Mouse (Mus musculus) embryonic fibroblast, embryonic 13.5 days (primary cell): Measurements from ENCODE around the gene Caskin2.

Experiments used
- CTCF ChIP-seq: IDR thresholded peaks from 2 replicates; pipeline ENCODE4 v1.5.1; 2011; ENCODE audit warnings: mild to moderate bottlenecking, control low read depth, low read length, moderate library complexity, borderline replicate concordance; ENCODE audit not compliant: insufficient read depth
- POLR2A ChIP-seq: IDR thresholded peaks from 2 replicates; pipeline ENCODE4 v1.6.1; 2011; ENCODE audit warnings: low read depth, mild to moderate bottlenecking, control low read depth, low read length, moderate library complexity

GRCm38 (mm10) chr11:115824813-115825212 is 11.4 kb upstream of the Caskin2 start:
- no peak for TF ChIP-seq POLR2A
- no peak for TF ChIP-seq CTCF
